Comparison of ENCODE assay signal across 8 mouse cellular contexts in genomic region chr6:128597121-128597522, GRCm38 (mm10). TPM values are rescaled to one million over a fixed set of nuclear protein-coding genes. Genes with fewer than 3 reads are reported as not detected.
DNase-seq lines count a peak whose midpoint lies in the region; ATAC-seq and TF ChIP-seq lines count a peak whose summit lies in the region.

No protein-coding gene starts in this region.

- H3K79me2 ChIP-seq in CH12.LX (replicated peaks; ENCODE audit: control insufficient read depth, extremely low read depth, insufficient read depth, poor library complexity, severe bottlenecking), result no peaks in the 10 kb centered on the region

- 16% methylated on average over 9 of the region's 9 CpGs for WGBS in hindbrain, postnatal 0 days
- WGBS in lung, embryonic 16.5 days, result 6% methylated on average over 9 of the region's 9 CpGs

- no peaks in the 10 kb centered on the region for H3K9me3 ChIP-seq in CH12.LX (replicated peaks; ENCODE audit: low read length)
- no peaks in the 10 kb centered on the region for H3K9me3 ChIP-seq in hindbrain, postnatal 0 days (ENCODE audit: low read length)
- no peaks in the 10 kb centered on the region for H3K9me3 ChIP-seq in lung, embryonic 16.5 days (ENCODE audit: control insufficient read depth, low read length)

- H3K4me2 ChIP-seq in CH12.LX (ENCODE audit: insufficient read depth, low read depth, poor library complexity, severe bottlenecking), result peak overlapping the region; percentile 39
- peak overlapping the region; percentile 51 for H3K4me2 ChIP-seq in hindbrain, postnatal 0 days (ENCODE audit: low read depth, low read length)
- H3K4me2 ChIP-seq in lung, embryonic 16.5 days (ENCODE audit: low read depth, low read length), result peak overlapping the region; percentile 46

- no peaks in the 10 kb centered on the region for H3K36me3 ChIP-seq in CH12.LX (replicated peaks in 1 of 2; ENCODE audit: control insufficient read depth in 1 of 2, insufficient read depth in 1 of 2, low read length in 1 of 2)
- no peaks in the 10 kb centered on the region for H3K36me3 ChIP-seq in hindbrain, postnatal 0 days (ENCODE audit: insufficient read depth, low read length)
- H3K36me3 ChIP-seq in lung, embryonic 16.5 days (ENCODE audit: control insufficient read depth, insufficient read depth, low read length), result no peaks in the 10 kb centered on the region

- H3K27me3 ChIP-seq in CH12.LX (replicated peaks), result no peaks in the 10 kb centered on the region
- H3K27me3 ChIP-seq in hindbrain, postnatal 0 days (ENCODE audit: insufficient read depth, low read length), result no peaks in the 10 kb centered on the region
- H3K27me3 ChIP-seq in lung, embryonic 16.5 days (ENCODE audit: control insufficient read depth, insufficient read depth, low read depth, low read length), result no peaks in the 10 kb centered on the region

- peak; percentile 97 for ATAC-seq in hindbrain, postnatal 0 days
- ATAC-seq in lung, embryonic 16.5 days (ENCODE audit: low read depth), result peak; percentile 99

- no peak for TF ChIP-seq RAD21 in CH12.LX (IDR thresholded peaks at IDR 0.05; ENCODE audit: low read depth, low read length)

- no peak for TF ChIP-seq CTCF in CH12.LX (conservative IDR thresholded peaks at IDR 0.05 in 1 of 2, IDR thresholded peaks at IDR 0.05 in 1 of 2; ENCODE audit: low read depth in 2 of 2, low read length in 2 of 2)
- no peak for TF ChIP-seq CTCF in hindbrain, postnatal 0 days (IDR thresholded peaks at IDR 0.05; ENCODE audit: low read depth)

- in situ Hi-C loops in CH12.LX (cut with MboI; ENCODE audit: low pct_ligation_motif_present, low pct_unique_long_range_greater_than_20kb, low sequenced_read_pairs), result no loop called here

- dilution Hi-C loops in CH12.LX (cut with MboI; ENCODE audit: extremely low pct_ligation_motif_present, extremely low pct_unique_long_range_greater_than_20kb, low sequenced_read_pairs), result no loop called here

- peak; percentile 50 for TF ChIP-seq POLR2A in CH12.LX (IDR thresholded peaks at IDR 0.05; ENCODE audit: low read depth, low read length)

- peaks cover 2 to 12% of the 10 kb centered on the region in 2 experiments; a peak in 3 of 4 replicates for H3K4me1 ChIP-seq in CH12.LX (ENCODE audit: control insufficient read depth in 1 of 2, insufficient read depth in 2 of 2)
- H3K4me1 ChIP-seq in hindbrain, postnatal 0 days (ENCODE audit: insufficient read depth, low read length), result no peaks in the 10 kb centered on the region; the same call in 1 of the 2 replicates
- peaks cover 7% of the 10 kb centered on the region; the same call in 1 of the 2 replicates for H3K4me1 ChIP-seq in lung, embryonic 16.5 days (replicated peaks; ENCODE audit: control insufficient read depth, insufficient read depth, low read length)

- H3K9ac ChIP-seq in CH12.LX (ENCODE audit: insufficient read depth, low read depth), result peak overlapping the region; percentile 92
- H3K9ac ChIP-seq in hindbrain, postnatal 0 days (replicated peaks; ENCODE audit: low read length), result peak overlapping the region; percentile 42
- H3K9ac ChIP-seq in lung, embryonic 16.5 days (ENCODE audit: low read length), result peak overlapping the region; percentile 38; the same call in 1 of the 2 replicates

- DNase-seq in CH12.LX (ENCODE audit: extremely low read depth), result peak; percentile 35
- DNase-seq in cerebellum, postnatal 14 days, result peak; percentile 58
- DNase-seq in gastrocnemius, adult 18-20 months (ENCODE audit: low spot score), result peak; percentile 38
- DNase-seq in hindbrain, postnatal 0 days (ENCODE audit: low spot score), result peak; percentile 84
- peak; percentile 47 to 48 for DNase-seq in layer of hippocampus, postnatal 36 days
- peak; percentile 6 for DNase-seq in retina, adult 2 months (ENCODE audit: low read depth, low spot score)
- DNase-seq in T-cell, adult 2 months (ENCODE audit: low spot score), result no peak

- peak overlapping the region in 1 of 3 experiments; percentile 7 for H3K4me3 ChIP-seq in CH12.LX (replicated peaks in 1 of 3; ENCODE audit: low read depth in 2 of 3, low read length in 2 of 3, poor library complexity in 1 of 3)
- H3K4me3 ChIP-seq in hindbrain, postnatal 0 days (ENCODE audit: low read length), result peak overlapping the region; percentile 25
- peak overlapping the region; percentile 26 for H3K4me3 ChIP-seq in lung, embryonic 16.5 days (ENCODE audit: low read length)

- H3K27ac ChIP-seq in CH12.LX (ENCODE audit: insufficient read depth, low read depth), result no peak overlapping the region; the same call in 1 of the 2 replicates
- peak overlapping the region; percentile 55; the same call in 1 of the 2 replicates for H3K27ac ChIP-seq in hindbrain, postnatal 0 days
- peak overlapping the region; percentile 61 for H3K27ac ChIP-seq in lung, embryonic 16.5 days (ENCODE audit: low read length)

- 0 out of 2 replicates have a peak, but pooled peaks have one; percentile 25 for TF ChIP-seq EP300 in CH12.LX (IDR thresholded peaks at IDR 0.05; ENCODE audit: low read length)

TF ChIP-seq in CH12.LX, 34 proteins besides CTCF, POLR2A, EP300 and RAD21:
- TF ChIP-seq UBTF (IDR thresholded peaks at IDR 0.05; ENCODE audit: low read depth, low read length), result no peak
- peak; percentile 15; the same call in 1 of the 2 replicates for TF ChIP-seq MAZ (IDR thresholded peaks at IDR 0.05; ENCODE audit: low read depth, low read length)
- TF ChIP-seq MEF2A (IDR thresholded peaks at IDR 0.05; ENCODE audit: borderline replicate concordance, low read depth, low read length), result peak; percentile 33; the same call in 1 of the 2 replicates
- 0 out of 2 replicates have a peak, but pooled peaks have one; percentile 28 for TF ChIP-seq NRF1 (IDR thresholded peaks at IDR 0.05; ENCODE audit: low read depth, low read length)
- TF ChIP-seq ZMIZ1 (IDR thresholded peaks at IDR 0.05; ENCODE audit: low read depth, low read length), result no peak
- TF ChIP-seq MYC (IDR thresholded peaks at IDR 0.05; ENCODE audit: low read depth, low read length), result peak; percentile 31
- no peak for TF ChIP-seq GABPA (IDR thresholded peaks at IDR 0.05; ENCODE audit: insufficient replicate concordance, low read depth, low read length)
- TF ChIP-seq ELF1 (IDR thresholded peaks at IDR 0.05; ENCODE audit: low read depth, low read length), result peak; percentile 53; the same call in 1 of the 2 replicates
- no peak for TF ChIP-seq BHLHE40 (IDR thresholded peaks at IDR 0.05; ENCODE audit: low read depth, low read length)
- peak; percentile 42; the same call in 1 of the 2 replicates for TF ChIP-seq IRF4 (IDR thresholded peaks at IDR 0.05; ENCODE audit: low read depth, low read length)
- TF ChIP-seq MXI1 (IDR thresholded peaks at IDR 0.05; ENCODE audit: low read depth, low read length), result peak; percentile 15; the same call in 1 of the 2 replicates
- peak; percentile 94; the same call in 1 of the 2 replicates for TF ChIP-seq CHD1 (IDR thresholded peaks at IDR 0.05; ENCODE audit: low read depth, low read length)
- peak; percentile 44; the same call in 1 of the 2 replicates for TF ChIP-seq HCFC1 (IDR thresholded peaks at IDR 0.05; ENCODE audit: low read depth, low read length)
- TF ChIP-seq TBP (conservative IDR thresholded peaks at IDR 0.05; ENCODE audit: low read depth, low read length), result peak; percentile 62; the same call in 1 of the 2 replicates

RNA-seq across cellular contexts. Expression of gene A2ml1, which starts 15.7 kb away (rescaled TPM):
- total RNA-seq in CH12.LX (2012; rRNA removed) (not detected in 2 replicates), CH12.LX (2014; rRNA removed) (not detected in 2 replicates)
- not detected in 2 replicates for polyA plus RNA-seq in CH12.LX (2012; ENCODE audit: insufficient read length, low read depth)
- total RNA-seq in gastrocnemius, adult 18-20 months (2021), result not detected
- 0.79 and 1.6 TPM in 2 replicates for total RNA-seq in hindbrain, postnatal 0 days (2014; rRNA removed)
- 13.2 and 13.8 TPM in 2 replicates for polyA plus RNA-seq in hindbrain, postnatal 0 days (2015; fragmentation: Nextera tagmentation; extraction: Ambion mirVana)
- 10 to 100 TPM; 12.1 to 13.3 TPM for total RNA-seq in layer of hippocampus, postnatal 36 days (2021)
- polyA plus RNA-seq in lung, embryonic 16.5 days (2015; fragmentation: Nextera tagmentation; extraction: Ambion mirVana), result 4.9 and 7.3 TPM in 2 replicates

RNA-seq across cellular contexts. Expression of gene Klrb1a, which starts 26.2 kb away (rescaled TPM):
- not detected in 2 replicates for total RNA-seq in CH12.LX (2012; rRNA removed)
- not detected in 2 replicates for total RNA-seq in CH12.LX (2014; rRNA removed)
- not detected in 2 replicates for polyA plus RNA-seq in CH12.LX (2012; ENCODE audit: insufficient read length, low read depth)
- not detected for total RNA-seq in gastrocnemius, adult 18-20 months (2021)
- not detected in 2 replicates for total RNA-seq in hindbrain, postnatal 0 days (2014; rRNA removed)
- not detected in 2 replicates for polyA plus RNA-seq in hindbrain, postnatal 0 days (2015; fragmentation: Nextera tagmentation; extraction: Ambion mirVana)
- not detected for total RNA-seq in layer of hippocampus, postnatal 36 days (2021)
- polyA plus RNA-seq in lung, embryonic 16.5 days (2015; fragmentation: Nextera tagmentation; extraction: Ambion mirVana), result not detected in 2 replicates

Comparison
In these comparisons a context has a peak if more than half of its experiments do, and no peak if none do; other contexts are left out.
1. H3K9ac ChIP-seq: peak in every context shown above with its lines; median percentile 92 in CH12.LX; 42 in hindbrain, postnatal 0 days; 38 in lung, embryonic 16.5 days.